Mouse (Mus musculus) MEL-GATA-1-ER (cell line): Measurements from ENCODE around the gene Olfr1034.
"Not testable (repeated sequence)": the region's sequence is repeated elsewhere in the genome, so short reads cannot be mapped to it uniquely, and the experiment has no call there.

Experiments used
- DNase-seq: peaks from one replicate; pipeline ENCODE4 v3.0.0-alpha.2; 2012; ENCODE audit warnings: low read depth; ENCODE audit errors: extremely low read depth

The Olfr1034 gene

GRCm38 (mm10) chr2:86045561-86045960 is at the start of gene Olfr1034:
Gene Olfr1034, plus strand, starts transcription at chr2:86045861.
- DNase-seq = no peak

DNA sequence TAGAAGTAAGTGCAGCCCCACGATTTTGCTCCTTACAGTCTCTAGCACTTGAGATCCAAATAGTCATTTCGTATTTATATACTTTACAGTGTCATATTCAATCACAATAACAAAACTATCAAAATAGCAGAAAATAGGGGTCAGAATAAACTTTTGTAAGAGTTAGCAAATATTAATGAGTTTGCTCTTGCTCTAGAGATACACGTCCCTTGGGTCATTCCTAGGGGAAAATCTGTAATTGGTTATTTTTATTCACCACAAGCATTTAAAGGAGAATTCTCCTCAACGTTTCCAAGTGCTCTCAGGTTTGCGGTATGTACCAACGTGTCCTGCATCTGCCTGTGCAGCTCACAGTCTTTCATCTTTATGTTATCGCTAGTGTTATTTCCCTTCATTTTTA is 40.4 kb upstream of the Olfr1034 start, which contains the start of gene Olfr1032:
Olfr1032 (plus strand) TSS at position 301 of the 400 bp plus-strand sequence.
- no peak for DNase-seq

GRCm38 (mm10) chr2:86020406-86020805 is 25.3 kb upstream of the Olfr1034 start, which contains the start of gene Olfr1033:
Gene Olfr1033, plus strand, starts transcription at chr2:86020633.
- DNase-seq = not testable (repeated sequence)

- DNase-seq = not testable (repeated sequence)
Observed at GRCm38 (mm10) chr2:86021518-86021917, 24.1 kb upstream of the Olfr1034 start.

GRCm38 (mm10) chr2:86050777-86051176 is 5.1 kb downstream of the Olfr1034 start:
- not testable (repeated sequence) for DNase-seq

DNA sequence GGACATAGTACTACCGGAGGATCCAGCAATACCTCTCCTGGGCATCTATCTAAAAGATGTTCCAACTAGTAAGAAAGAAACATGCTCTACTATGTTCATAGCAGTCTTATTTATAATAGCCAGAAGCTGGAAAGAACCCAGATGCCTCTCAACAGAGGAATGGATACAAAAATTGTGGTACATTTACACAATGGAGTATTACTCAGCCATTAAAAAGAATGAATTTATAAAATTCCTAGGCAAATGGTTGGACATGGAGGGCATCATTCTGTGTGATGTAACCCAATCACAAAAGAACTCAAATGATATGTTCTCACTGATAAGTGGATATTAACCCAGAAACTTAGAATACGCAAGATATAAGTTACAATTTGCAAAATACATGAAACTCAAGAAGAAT is 18.1 kb downstream of the Olfr1034 start:
- not testable (repeated sequence) for DNase-seq

DNA sequence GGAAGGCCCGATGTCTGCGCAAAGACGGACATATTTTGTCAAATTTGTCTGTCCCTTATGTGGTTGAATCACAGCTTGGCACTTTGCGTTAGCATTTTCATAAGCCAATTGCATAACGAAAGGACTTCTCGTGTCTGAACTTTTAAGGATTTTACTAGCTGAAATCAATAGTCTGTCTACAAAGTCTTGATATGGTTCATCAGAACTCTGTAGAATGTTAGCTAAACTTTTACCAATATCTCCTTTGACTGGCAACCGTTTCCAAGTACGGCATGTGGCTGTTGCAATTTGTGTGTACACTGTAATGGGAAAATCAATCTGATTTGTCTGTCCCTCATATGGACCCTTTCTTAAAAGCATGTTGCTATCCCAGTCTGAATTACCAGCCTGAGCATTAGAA is 24.5 kb downstream of the Olfr1034 start:
- DNase-seq = no peak

GRCm38 (mm10) chr2:86073692-86074091 is 28.0 kb downstream of the Olfr1034 start, which contains the start of gene Olfr1036:
Gene Olfr1036, plus strand, starts transcription at chr2:86073992.
- DNase-seq = not testable (repeated sequence)

DNA sequence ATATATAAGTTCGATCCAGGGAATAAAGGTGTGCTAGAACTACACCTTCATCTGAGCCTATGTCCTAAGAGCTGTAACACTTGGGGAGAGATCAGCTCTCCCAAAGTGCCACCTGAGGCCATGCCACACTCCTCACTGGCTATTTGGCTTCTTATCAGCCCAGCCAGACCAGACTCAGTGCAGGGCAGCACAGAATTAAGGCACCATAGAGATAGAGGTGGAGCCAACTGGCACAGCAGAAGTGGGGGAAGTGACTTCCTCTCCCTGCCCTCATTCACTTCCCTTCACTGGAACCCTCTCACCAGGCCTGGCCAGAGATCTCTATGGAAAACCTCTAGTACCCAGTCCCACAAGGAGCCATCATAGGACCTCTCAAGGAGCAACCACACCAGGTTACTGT is 34.8 kb downstream of the Olfr1034 start:
- DNase-seq = not testable (repeated sequence)

DNA sequence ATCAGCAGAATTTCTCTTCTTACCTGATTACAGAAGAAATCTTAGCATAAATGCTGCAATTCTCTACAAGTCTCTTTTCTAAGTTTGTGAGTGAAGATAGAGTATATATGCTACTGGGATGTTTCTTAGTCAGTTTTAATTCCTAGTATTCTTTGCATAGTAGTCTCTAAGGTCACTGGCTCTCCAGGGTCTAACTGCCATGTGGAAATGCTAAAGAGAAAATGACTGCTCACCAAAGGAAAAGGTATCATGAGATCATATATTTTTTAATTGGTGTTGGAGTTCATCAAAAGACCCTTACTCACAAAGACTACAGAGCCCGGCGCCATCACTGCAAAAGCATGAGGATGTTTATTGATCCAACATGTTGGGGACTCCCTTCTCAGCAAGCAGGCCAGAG is 41.6 kb downstream of the Olfr1034 start, which contains the start of gene Olfr1037:
Olfr1037 (minus strand) TSS at position 101 of the 400 bp plus-strand sequence.
- no peak for DNase-seq
